Mouse (Mus musculus) frontal cortex, postnatal 14 days (tissue): ENCODE measurements around the gene Ptger1.

Experiments used
- DNase-seq, 2 experiments: peaks; one replicate each; pipeline ENCODE4 v3.0.0; 2022; ENCODE audit warnings: low spot score in 2 of 2

Gene Ptger1

GRCm38 (mm10) chr8:83665969-83666865 is at the start of gene Ptger1:
TSS of gene Ptger1 (plus strand) at chr8:83666678.
- no peak for DNase-seq

GRCm38 (mm10) chr8:83617111-83617510 is 49.4 kb upstream of the Ptger1 start:
- no peak for DNase-seq

- no peak for DNase-seq
These were observed 47.9 kb upstream of the Ptger1 start for GRCm38 (mm10) chr8:83618566-83618965.

- DNase-seq: no peak
These were observed 46.8 kb upstream of the Ptger1 start for GRCm38 (mm10) chr8:83619568-83620285.

GRCm38 (mm10) chr8:83621691-83622388 is 44.6 kb upstream of the Ptger1 start:
- DNase-seq: no peak

- peak; percentile 77 to 87 for DNase-seq
These were observed 44.0 kb upstream of the Ptger1 start for GRCm38 (mm10) chr8:83622389-83622989.

GRCm38 (mm10) chr8:83623549-83623948 is 42.9 kb upstream of the Ptger1 start:
- DNase-seq: no peak

- no peak for DNase-seq
These were observed 41.7 kb upstream of the Ptger1 start for GRCm38 (mm10) chr8:83624739-83625138.

GRCm38 (mm10) chr8:83625676-83626299 is 40.7 kb upstream of the Ptger1 start:
- no peak for DNase-seq

GRCm38 (mm10) chr8:83632083-83632707 is 34.3 kb upstream of the Ptger1 start:
- no peak for DNase-seq

- no peak for DNase-seq
These were observed 27.6 kb upstream of the Ptger1 start for GRCm38 (mm10) chr8:83638856-83639255.

GRCm38 (mm10) chr8:83639649-83640048 is 26.8 kb upstream of the Ptger1 start:
- DNase-seq: no peak

GRCm38 (mm10) chr8:83647511-83647910 is 19.0 kb upstream of the Ptger1 start:
- DNase-seq: no peak

GRCm38 (mm10) chr8:83648031-83648430 is 18.4 kb upstream of the Ptger1 start:
- DNase-seq: no peak

GRCm38 (mm10) chr8:83649699-83650098 is 16.8 kb upstream of the Ptger1 start:
- no peak for DNase-seq

GRCm38 (mm10) chr8:83652030-83652743 is 14.3 kb upstream of the Ptger1 start, which contains the start of gene Gipc1:
TSS of gene Gipc1 (plus strand) at chr8:83652677.
- peak; percentile 94 to 97 for DNase-seq

- peak in 1 of 2 experiments; percentile 25 for DNase-seq
These were observed 13.5 kb upstream of the Ptger1 start for GRCm38 (mm10) chr8:83652744-83653661.

GRCm38 (mm10) chr8:83653662-83654017 is 12.8 kb upstream of the Ptger1 start:
- DNase-seq: peak in 1 of 2 experiments; percentile 13

GRCm38 (mm10) chr8:83654725-83655124 is 11.8 kb upstream of the Ptger1 start:
- DNase-seq: no peak
